Mouse (Mus musculus): Measurements from ENCODE around the gene Psmd4.
"Not testable (repeated sequence)": the region's sequence is repeated elsewhere in the genome, so short reads cannot be mapped to it uniquely, and the experiment has no call there.

Psmd4 gene

DNA sequence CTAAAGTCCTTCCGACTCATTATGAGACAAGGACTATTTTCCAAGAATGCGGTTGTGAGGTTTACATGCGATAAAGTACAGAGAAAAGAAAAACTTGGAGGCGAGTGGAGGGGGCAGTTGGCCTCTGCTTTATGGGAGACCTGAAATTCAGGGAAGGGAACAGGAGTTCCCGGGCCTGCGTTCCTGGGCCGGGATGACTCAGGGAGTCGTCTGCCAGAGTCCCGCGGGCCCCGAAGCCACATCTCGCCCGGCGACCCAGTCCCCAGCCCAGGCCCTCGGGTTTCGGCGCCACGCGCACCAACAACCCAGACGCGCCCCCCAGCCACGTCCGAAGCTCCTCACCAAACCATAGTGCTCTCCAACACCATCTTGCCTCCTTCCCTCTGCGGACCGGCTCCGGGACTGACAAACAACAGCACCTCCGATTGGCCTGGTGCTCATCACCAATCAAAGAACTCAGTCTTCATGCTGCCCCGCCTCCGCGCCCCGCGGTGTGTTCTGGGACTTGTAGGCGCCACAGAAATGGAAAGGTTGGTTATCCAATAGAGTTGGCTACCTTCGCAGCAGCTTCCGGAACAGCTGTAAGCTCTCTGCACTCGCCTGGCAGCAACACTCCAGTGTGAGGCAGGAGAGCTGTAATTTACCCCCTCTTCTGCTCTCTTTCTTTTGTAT lies at the start of gene Psmd4:
Psmd4 (minus strand) TSS at position 449 of the 672 bp plus-strand sequence.
- DNase-seq: peak; percentile 99

DNA sequence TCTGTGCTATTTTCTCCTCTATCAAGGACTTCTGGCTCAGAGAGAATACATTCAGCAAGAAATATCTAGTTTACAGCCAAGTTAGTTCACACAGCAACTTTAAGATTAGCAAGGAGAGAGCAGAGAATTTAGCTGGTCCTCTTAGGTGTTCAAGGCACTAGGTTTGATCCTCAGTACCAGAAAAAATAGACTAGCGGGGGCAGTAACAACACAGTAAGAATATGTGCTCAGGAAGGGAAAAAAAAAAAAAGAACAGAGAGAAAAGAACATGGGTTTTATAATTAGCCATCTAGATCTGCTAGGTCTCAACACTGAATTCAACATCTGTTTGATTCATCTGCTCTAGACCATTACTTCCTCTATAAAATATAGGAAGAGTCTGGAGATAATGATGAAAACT lies 45.7 kb upstream of the Psmd4 start:
- DNase-seq: no peak

GRCm38 (mm10) chr3:95071606-95072005 lies 29.2 kb upstream of the Psmd4 start:
- DNase-seq: no peak

GRCm38 (mm10) chr3:95066570-95066969 lies 24.2 kb upstream of the Psmd4 start:
- no peak for DNase-seq

GRCm38 (mm10) chr3:95066095-95066494 lies 23.7 kb upstream of the Psmd4 start:
- no peak for DNase-seq

DNA sequence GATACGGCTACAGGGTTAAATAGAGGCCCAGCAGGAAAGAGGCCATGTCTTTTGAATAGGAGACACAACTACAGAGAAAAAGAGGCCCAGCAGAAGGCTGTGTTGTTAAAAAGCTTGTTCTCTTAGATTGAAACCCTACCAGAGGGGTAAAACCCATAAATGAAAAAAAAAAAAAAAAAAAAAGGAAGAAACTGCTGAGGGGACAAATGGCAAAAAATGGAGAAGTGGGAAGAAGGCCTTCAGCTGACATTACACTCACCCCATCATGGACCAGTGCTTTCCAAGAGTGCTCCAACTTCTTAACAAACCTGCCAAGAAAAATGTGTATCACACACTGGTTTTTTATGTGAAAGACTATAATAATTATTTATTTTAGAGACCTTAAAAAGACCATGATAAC lies 23.1 kb upstream of the Psmd4 start:
- DNase-seq: no peak

DNA sequence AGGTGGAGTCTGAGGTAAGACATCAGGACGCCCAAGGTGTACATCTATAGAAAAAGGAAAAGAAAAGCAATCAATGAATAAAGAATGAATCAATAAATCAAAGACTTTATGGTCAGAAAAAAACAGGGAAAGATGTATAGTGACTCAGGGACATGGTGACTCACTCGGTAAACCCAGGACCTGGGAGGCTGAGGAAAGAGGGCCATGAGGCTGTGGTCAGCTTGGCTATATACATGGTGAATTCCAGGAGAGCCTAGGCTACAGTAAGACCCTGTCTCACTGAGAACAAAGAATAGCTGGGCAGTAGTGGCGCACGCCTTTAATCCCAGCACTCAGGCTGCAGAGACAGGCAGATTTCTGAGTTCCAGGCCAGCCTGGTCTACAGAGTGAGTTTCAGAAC lies 21.3 kb upstream of the Psmd4 start:
- DNase-seq: no peak

- no peak for DNase-seq
These were observed 15.7 kb upstream of the Psmd4 start for GRCm38 (mm10) chr3:95058078-95058477.

- DNase-seq: no peak
These were observed 13.9 kb upstream of the Psmd4 start for GRCm38 (mm10) chr3:95056275-95056674.

GRCm38 (mm10) chr3:95054481-95055260 lies 12.3 kb upstream of the Psmd4 start:
- DNase-seq: peak; percentile 44

DNA sequence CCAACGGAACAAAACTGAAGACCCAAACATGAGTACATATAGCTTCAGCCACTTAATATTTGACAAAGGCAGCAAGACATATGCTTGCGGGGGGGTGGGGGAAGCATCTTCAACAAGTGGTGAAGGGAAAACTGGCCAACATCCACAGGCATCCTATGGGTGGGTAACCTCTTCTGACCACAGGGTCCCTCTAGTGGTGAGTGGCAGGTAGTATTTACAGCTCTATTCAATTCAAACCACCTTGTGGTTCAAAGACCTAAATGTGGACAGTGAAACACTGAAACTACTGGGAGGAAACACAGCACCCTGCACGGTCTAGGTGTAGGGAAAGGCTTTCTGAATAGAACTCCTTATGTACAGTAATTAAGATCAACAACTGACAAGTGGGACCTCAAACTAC lies 11.3 kb upstream of the Psmd4 start:
- DNase-seq: peak; percentile 52

DNA sequence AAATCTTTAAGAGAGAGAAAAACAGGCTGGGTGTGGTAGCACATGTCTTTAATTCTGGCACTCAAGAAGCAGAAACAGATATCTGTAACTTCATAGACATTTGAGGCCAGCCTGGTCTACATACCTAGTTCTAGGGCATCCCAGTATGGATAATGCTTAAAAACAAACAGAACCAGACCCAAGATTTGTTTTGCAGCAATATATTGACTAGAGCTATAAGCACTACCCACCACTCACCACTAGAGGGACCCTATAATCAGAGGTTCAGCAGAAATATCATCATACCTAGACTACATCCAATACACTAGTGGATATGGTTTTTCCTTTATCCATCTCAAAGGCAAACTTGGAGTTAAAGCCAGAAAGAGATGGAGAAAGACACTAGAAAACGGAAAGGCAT lies 10.5 kb upstream of the Psmd4 start:
- peak; percentile 62 for DNase-seq

DNA sequence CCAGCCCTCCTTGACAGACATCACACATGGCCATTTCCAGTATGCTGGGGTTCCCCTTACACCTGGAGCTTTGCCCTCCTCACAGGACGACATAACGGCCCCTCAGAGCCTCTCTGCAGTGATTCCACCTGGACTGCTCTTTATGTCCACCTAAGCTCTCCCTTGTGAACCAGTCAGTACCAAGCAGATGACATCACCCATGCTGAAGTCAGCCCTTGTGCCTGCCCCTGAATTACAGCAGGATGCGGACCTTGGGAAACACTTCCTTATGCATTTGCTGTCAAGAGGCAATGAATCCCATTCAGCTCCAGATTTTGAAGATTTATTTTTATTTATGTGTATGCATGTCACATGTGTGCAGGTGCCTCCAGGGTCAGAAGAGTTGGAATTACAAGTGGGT lies 5.5 kb upstream of the Psmd4 start:
- DNase-seq: no peak

- DNase-seq: no peak
These were observed 4.1 kb upstream of the Psmd4 start for GRCm38 (mm10) chr3:95046462-95047057.

GRCm38 (mm10) chr3:95043251-95043650 lies 837 bp upstream of the Psmd4 start:
- DNase-seq: no peak

GRCm38 (mm10) chr3:95042838-95043229 lies 420 bp upstream of the Psmd4 start:
- no peak for DNase-seq

- DNase-seq: no peak
These were observed 789 bp downstream of the Psmd4 start for GRCm38 (mm10) chr3:95041625-95042024.

GRCm38 (mm10) chr3:95029953-95030352 lies 12.5 kb downstream of the Psmd4 start:
- no peak for DNase-seq

DNA sequence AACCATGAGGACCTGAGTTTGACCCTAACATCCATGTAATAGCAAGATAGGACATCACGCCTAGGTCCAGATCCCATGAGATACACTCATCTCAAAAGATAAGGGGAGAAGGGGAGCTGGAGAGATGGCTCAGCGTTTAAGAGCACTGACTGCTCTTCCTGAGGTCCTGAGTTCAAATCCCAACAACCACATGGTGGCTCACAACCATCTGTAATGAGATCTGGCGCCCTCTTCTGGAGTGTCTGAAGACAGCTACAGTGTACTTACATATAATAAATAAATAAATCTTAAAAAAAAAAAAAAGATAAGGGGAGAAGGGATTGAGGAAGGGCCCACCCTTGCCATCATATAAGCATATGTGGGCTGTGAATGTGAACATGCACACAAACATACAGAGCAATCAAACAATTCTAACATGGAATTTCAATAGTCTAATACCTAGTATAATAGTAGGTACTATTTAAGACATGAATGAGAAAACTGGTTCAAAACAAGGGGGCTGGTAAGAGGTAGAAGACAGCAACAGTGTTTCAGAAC lies 13.1 kb downstream of the Psmd4 start:
- DNase-seq: not testable (repeated sequence)

GRCm38 (mm10) chr3:95028603-95029002 lies 13.8 kb downstream of the Psmd4 start:
- no peak for DNase-seq

GRCm38 (mm10) chr3:95027701-95028100 lies 14.7 kb downstream of the Psmd4 start:
- no peak for DNase-seq

DNA sequence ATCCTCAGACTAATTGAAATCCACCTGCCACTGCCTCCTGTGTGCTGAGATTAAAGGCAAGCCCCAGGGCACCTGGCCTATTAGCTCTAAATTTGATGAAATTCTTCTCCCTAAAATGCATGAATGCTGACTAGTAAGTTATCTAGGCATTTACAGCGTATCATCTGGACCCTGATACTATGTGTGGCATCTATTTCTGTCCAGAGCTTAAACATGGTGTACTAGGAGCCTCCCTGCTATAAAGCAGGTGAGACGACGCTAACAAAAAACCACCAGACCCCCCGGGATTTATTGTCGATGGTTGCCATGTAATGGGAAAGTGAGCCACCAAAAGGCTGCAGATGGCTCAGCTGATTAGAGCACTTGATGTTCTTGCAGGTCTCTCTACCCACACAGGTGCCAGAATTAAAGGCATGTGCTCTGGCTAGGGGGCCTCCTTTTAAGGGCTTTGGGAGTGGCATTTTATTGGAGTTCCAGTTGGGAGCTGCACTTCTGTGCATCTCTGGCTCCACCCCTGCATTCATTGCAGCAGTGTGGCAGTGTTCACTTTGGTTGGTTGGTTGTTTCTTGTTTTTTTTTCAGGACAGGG lies 15.3 kb downstream of the Psmd4 start:
- no peak for DNase-seq

DNA sequence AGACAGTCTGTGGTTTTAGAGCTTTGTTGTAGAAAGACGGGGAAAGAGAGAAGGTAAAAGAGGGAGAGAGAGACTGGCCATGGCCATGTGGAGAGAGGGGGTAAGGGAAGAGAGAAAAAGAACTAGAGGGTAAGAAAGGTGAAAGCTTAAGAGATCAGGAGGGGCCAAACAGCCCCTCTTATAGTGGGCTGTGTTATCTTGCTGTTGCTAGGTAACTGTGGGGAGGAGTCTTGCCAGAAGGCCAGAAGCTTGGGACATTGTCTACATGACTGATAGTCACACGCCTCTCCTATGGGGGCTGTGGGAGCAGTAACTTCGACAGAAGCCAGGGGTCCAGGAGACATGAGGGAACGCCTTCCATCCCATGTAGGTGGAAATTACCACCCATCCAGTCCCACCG lies 17.2 kb downstream of the Psmd4 start:
- no peak for DNase-seq

Measured in kidney, postnatal 14 days (tissue).